Mouse (Mus musculus) T-cell, adult 2 months (primary cell): ENCODE measurements around the gene Aloxe3.

Source experiments
- DNase-seq: peaks from one replicate; pipeline ENCODE4 v3.0.0; 2022; ENCODE audit warnings: low spot score

Gene Aloxe3

DNA sequence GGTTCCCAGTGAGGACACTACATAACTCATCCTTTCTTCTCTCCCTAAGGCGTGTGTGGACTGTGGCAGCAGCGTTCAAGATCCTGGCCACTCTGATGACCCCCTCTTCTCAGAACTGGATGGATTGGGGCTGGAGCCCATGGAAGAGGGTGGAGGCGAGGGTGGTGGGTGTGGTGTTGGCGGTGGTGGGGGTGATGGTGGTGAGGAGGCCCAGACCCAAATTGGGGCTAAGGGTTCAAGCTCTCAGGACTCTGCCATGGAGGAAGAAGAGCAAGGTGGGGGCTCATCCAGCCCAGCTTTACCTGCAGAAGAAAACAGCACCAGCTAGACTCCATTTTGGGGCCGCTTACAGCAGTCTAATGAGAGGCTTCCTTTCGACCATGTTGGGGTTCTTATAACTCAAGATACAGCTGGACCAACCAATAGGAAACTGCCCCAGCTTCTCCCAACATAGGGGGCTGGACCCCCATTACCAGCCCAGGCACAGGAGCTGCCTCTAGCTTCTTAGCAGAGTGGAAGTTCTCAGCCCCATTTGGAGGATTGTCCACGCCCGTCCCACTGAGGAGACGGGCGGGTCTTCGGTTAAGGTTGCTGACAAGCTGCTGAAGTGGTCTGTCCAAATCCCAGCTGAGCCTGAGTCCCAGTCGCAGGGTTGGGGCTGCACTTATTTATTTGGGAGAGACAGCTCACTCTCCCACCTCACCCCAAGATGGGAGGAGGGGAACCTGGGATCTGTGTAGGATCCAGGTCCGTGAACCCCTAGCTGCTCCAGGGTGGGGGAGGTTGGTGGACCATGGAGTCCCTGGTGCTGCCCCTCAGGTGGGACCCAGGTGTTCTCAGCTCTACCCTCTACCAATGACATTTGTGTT lies 16.4 kb upstream of the Aloxe3 start:
- peak; percentile 14 for DNase-seq

DNA sequence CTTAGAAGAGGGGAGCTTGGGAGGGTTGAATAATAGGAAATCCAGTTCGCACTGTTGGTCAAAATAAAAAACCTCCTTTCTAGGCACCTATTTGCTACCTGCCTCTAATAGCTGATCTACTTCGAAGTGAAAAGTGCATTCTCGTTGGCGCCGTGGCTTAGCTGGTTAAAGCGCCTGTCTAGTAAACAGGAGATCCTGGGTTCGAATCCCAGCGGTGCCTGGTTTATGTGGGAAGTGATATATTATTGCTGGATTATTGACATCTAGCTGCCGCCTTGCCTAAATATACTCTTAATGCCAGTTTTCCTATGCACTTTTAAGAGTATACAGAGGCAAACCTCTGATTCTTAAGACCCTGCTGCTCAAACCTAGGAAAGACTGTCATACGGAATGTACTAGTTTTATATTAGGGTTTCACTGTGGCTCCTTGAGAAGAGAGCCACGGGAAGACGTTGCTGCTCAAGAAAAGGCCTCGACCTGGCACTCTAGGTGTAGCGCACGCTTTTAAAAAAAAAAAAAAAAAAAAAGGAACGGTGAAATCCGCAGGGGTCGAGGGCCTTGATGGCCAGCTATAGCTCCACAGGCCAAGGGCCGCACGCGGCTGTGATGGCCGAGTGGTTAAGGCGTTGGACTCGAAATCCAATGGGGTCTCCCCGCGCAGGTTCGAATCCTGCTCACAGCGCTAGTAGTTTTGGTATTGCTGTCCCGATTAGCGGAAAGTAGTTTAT lies 15.2 kb upstream of the Aloxe3 start:
- peak; percentile 85 for DNase-seq

- DNase-seq, result no peak
These were observed 14.5 kb upstream of the Aloxe3 start for GRCm38 (mm10) chr11:69111051-69111810.

- no peak for DNase-seq
These were observed 13.8 kb upstream of the Aloxe3 start for GRCm38 (mm10) chr11:69111865-69112264.

DNA sequence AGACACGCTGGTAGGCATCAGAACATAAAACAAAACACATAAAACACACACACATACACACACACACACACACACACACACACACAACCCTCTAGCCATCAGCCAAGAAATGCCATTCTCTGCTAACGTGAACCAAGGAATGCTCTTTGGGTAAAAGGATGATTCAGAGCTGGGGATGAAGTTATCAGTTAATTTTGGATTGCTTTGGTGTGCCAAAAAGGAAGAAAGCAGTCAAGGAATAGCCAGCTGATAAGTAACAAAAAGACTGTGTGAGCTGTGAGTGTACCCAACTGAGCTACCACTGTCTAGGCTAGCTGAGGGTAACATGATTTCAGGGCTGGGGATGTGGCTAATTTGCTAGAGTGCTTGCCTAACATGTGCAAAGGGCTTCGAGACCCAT lies 11.7 kb upstream of the Aloxe3 start:
- no peak for DNase-seq

GRCm38 (mm10) chr11:69114621-69115020 lies 11.1 kb upstream of the Aloxe3 start:
- no peak for DNase-seq

DNA sequence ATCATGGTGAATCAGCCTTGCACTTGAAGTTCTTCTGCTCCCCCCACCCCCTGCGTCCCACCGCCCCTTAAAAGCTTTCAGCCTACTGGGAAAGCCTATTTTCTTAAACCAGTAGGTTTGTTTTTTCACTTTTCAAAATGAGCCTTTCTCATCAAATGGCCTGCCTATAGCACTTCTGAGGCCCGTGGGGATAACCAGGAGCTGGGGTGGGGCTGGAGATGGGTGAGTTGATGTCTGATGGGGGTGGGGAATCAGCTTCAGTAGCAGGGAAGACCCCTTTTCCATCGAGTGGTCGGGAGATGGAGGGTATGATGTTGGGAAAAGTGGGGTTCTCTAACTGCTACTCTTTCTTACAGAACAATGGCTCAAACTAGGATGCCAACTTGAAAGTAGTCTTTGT lies 8.9 kb upstream of the Aloxe3 start:
- DNase-seq, result no peak

DNA sequence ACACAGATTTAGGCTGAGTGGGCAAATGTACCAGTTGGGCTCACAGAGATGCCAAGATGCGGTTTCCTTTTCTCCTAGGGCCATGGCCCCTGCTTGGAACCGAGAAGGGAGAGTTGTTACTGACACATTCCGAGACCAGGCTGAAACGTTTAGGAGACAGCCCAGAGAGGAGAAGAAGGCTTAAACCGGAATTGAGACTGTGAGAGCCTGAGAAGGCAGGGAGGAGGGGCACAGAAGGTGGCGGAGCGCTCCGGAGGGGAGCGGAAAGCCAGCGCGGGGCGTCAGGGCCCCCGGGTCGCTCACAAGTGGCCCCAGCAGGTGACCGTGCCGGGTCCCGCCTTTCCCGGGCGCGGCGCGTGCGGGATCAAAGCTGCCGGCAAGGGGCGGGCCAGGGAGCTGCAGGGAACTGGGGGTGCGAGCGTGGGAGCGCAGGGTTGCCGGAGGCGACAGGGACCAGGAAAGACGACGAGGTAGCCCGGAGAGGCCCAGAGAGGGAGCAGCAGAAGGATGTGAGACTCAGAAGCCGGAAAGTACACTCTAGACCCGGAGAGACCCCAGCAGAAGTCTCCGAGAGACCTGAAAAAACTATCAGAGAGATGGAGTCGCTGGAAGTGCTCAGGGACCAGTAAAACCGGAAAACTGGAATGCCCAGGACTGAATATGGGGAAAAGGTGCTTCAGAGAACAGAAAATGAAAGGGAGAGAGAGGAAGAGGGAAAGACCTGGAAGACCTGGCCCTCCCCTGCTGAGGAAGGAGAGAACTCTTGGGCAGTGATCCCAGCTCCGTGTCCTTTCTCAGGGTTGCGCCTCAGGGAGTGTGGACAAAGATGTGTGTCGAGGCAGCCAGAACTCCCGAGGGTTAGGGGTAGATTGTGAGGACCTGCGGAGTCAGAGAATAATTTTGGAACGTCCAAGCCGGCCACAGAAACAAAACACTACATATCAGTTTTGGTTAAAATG lies 7.7 kb upstream of the Aloxe3 start:
- peak; percentile 67 for DNase-seq

- DNase-seq, result peak; percentile 83
These were observed 6.9 kb upstream of the Aloxe3 start for GRCm38 (mm10) chr11:69118765-69119164.

- no peak for DNase-seq
These were observed 6.1 kb upstream of the Aloxe3 start for GRCm38 (mm10) chr11:69119446-69120155.

DNA sequence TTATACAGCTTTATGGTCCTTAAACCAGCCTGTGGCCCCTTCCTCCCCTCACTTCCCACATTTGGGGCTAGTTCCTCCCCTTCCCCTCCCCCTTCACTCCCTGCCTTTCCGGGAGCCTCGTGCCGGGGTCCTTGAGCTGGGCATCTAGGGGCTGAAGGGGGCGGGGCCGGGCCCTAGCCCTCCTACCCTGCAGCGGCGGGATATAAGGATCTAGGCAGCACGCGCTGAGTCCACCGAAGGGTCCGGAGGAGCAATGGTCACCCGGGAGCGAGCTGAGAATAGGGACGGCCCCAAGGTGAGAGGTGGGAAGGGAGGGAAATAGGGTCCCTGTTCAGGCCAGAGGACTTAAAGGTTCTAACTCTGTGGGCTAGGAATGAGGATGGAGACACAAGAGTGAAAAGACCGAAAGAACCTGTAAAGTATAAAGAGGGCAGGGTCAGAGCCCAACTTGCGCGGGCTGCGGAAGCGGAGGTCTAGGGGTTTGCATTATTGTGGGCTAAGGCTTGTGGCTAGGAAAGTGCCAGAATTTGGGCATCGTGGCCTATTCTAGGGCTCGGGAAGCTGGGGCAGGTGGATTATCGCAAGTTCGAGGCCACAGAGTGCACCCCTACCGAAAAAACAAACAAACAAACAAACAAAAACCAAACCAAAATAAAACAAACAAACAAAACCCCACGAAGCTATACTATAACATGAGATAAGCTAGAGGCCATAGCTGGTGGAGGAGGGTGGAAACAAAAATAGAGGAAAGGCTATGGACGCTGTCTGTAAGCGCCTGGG lies 5.3 kb upstream of the Aloxe3 start, which contains the start of gene Hes7:
Gene Hes7 (plus strand): TSS at position 184 of the 780 bp plus-strand sequence.
- DNase-seq, result no peak

- no peak for DNase-seq
These were observed 4.5 kb upstream of the Aloxe3 start for GRCm38 (mm10) chr11:69121001-69121740.

DNA sequence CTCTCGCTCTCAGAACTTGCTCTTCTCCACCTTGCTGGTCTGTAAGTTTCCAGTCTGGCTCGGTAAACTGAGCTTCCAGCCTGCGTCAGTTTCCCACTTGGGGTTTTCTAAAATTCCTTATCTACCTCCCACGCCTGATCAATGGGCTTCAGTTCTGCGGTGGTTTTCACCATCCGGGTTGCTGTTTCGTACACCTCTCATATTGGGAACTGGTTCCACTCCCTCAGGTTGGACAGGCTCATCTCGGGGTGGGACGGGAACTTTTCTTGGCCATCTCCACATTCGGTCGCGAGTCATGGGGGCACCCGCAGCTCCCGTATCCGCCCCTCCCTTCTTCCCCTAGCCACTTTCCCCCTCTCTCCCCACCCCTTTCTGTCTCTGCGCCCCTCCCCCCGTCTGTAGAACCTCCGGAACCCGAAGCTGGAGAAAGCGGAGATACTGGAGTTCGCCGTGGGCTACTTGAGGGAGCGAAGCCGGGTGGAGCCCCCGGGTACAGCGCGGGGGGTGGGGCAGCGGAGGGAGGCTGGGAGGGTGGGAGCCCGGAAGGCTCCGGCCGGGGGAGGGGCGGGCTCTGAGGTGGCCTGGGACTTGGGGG lies 3.9 kb upstream of the Aloxe3 start:
- no peak for DNase-seq

DNA sequence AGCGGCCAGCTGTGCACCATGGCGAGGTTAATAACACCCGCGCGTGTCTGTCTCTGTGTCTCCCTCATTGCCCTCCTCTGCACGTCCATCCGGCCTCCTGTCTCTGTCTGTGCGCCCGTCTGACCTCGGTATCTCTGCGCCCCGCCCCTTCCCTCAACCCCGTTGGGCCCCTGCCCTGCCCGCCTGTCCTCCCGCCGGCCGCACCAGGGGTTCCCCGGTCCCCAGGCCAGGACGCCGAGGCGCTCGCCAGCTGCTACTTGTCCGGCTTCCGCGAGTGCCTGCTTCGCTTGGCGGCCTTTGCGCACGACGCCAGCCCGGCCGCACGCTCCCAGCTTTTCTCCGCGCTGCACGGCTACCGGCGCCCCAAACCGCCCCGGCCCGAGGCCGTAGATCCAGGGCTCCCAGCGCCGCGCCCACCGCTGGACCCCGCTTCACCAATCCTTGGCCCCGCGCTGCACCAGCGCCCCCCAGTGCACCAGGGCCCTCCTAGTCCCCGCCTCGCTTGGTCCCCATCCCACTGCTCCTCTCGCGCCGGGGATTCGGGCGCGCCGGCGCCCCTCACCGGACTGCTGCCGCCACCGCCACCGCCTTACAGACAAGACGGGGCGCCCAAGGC lies 3.3 kb upstream of the Aloxe3 start, which contains the start of gene 9130213A22Rik:
Gene 9130213A22Rik (minus strand): TSS at position 254 of the 616 bp plus-strand sequence.
- DNase-seq, result peak; percentile 58

DNA sequence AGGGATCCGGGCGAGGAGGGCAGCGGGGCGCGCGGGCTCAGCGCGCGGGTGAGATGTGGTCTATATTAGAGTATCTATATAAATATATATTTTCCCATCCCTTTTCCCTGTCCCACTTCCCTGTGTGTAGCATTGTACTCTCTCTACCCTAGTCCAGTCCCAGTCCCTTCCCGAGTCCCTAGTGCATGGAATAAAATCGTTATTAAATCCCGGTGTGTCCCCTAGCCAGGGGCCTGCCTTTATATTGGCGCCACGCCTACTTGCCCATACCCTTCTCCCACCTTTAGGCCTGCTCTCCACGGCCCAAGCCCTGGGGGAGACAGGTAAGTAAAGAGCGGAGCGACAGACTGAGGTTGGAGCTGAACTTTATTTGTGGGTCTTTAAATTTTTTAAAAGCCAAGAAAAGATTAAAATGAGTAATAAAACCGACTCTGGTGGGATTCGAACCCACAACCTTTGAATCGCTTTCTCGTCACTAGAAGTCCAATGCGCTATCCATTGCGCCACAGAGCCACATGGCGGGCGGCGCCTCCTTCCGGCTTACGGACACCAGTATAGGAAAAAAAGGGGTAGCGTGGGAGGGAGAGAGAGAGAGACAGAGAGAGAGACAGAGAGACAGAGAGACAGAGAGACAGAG lies 2.5 kb upstream of the Aloxe3 start:
- DNase-seq, result peak; percentile 87

- peak; percentile 80 for DNase-seq
These were observed 1.8 kb upstream of the Aloxe3 start for GRCm38 (mm10) chr11:69123693-69124497.

DNA sequence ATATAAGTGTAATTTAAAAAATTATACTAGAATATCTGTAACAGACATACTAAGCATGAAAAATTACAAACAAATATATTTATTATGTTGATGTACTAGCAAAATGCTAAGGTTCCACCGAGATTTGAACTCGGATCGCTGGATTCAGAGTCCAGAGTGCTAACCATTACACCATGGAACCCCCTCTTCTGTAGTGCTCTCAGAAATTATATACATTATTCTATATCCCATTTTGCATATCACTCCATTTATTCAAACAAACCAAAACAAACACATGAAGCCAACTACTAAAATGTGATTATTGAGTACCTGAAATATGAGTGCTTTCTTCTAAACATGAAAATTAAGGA lies 1.2 kb upstream of the Aloxe3 start:
- DNase-seq, result peak; percentile 72
